28 mouse cellular contexts compared by ENCODE assay signal in the genomic region with DNA sequence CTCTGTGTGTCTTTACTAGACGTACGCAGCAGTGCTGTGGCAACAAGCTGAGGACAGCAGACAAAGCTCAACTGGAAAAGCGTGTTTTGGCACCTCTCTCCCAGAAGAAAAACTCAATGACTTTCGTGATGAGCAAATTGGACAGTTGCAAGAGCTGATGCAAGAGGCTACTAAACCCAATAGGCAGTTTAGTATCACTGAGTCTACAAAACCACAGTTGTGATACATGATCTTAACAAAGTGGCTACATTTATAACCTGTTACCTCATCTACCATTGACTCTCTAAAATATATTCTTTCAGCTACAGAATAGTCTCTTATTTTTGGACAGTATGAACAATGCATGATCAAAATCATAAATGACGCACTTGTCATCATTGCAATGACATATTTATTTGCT.
"Had no signal": no experiment of that assay in that cellular context is flagged by ENCODE, and none has a peak within 500 bp of the region (broad histone marks: within the 10 kb centered on the region; RNA-seq: fewer than 3 reads in every experiment).

No protein-coding gene starts in this region.

- H3K9me3 ChIP-seq: embryonic facial prominence, embryonic 12.5 days; embryonic facial prominence, embryonic 13.5 days; embryonic facial prominence, embryonic 15.5 days; forebrain, embryonic 10.5 days; forebrain, embryonic 12.5 days; forebrain, embryonic 13.5 days; forebrain, embryonic 15.5 days; heart, embryonic 10.5 days had no signal

- H3K9ac ChIP-seq: embryonic facial prominence, embryonic 12.5 days; embryonic facial prominence, embryonic 13.5 days; embryonic facial prominence, embryonic 15.5 days; forebrain, embryonic 12.5 days; forebrain, embryonic 13.5 days; forebrain, embryonic 15.5 days; forebrain, postnatal 0 days had no signal

- H3K4me2 ChIP-seq: embryonic facial prominence, embryonic 12.5 days; embryonic facial prominence, embryonic 13.5 days; embryonic facial prominence, embryonic 15.5 days; forebrain, embryonic 12.5 days; forebrain, embryonic 13.5 days; forebrain, embryonic 15.5 days; heart, embryonic 11.5 days had no signal

- H3K27me3 ChIP-seq: embryonic facial prominence, embryonic 12.5 days; embryonic facial prominence, embryonic 13.5 days; embryonic facial prominence, embryonic 15.5 days; forebrain, embryonic 12.5 days; forebrain, embryonic 13.5 days; forebrain, embryonic 15.5 days had no signal

- H3K4me3 ChIP-seq: embryonic facial prominence, embryonic 12.5 days; embryonic facial prominence, embryonic 13.5 days; embryonic facial prominence, embryonic 15.5 days; erythroblast, embryonic 14.5 days; forebrain, embryonic 10.5 days; forebrain, embryonic 12.5 days; forebrain, embryonic 13.5 days; forebrain, embryonic 15.5 days; gastrocnemius, adult 2 months; heart, adult 2 months; heart, embryonic 10.5 days had no signal

- H3K4me1 ChIP-seq: embryonic facial prominence, embryonic 12.5 days; embryonic facial prominence, embryonic 13.5 days; embryonic facial prominence, embryonic 15.5 days; forebrain, embryonic 10.5 days; forebrain, embryonic 12.5 days; forebrain, embryonic 13.5 days; forebrain, embryonic 15.5 days; heart, embryonic 10.5 days had no signal

- DNase-seq: cerebellum, adult 9-10 months; cerebellum, adult 9-11 months; cerebellum, postnatal 10 days; cerebellum, postnatal 14 days; cerebellum, postnatal 25 days; cerebellum, postnatal 36 days; embryo, embryonic 11 days; forebrain, postnatal 0 days; gastrocnemius, adult 2 months; gastrocnemius, postnatal 10 days; gastrocnemius, postnatal 14 days; gastrocnemius, postnatal 25 days; gastrocnemius, postnatal 36 days; heart, adult 11 months; heart, adult 18-20 months; heart, adult 2 months had no signal

- H3K27ac ChIP-seq: embryonic facial prominence, embryonic 12.5 days; embryonic facial prominence, embryonic 13.5 days; embryonic facial prominence, embryonic 15.5 days; forebrain, embryonic 10.5 days; forebrain, embryonic 12.5 days; forebrain, embryonic 13.5 days; forebrain, embryonic 15.5 days; gastrocnemius, adult 2 months; heart, adult 2 months; heart, embryonic 10.5 days had no signal

- ATAC-seq: forebrain, embryonic 13.5 days; forebrain, embryonic 14.5 days; forebrain, embryonic 15.5 days; forebrain, embryonic 16.5 days; forebrain, postnatal 0 days had no signal

- H3K36me3 ChIP-seq: embryonic facial prominence, embryonic 12.5 days; forebrain, embryonic 12.5 days; heart, embryonic 10.5 days had no signal
